Mouse (Mus musculus) spleen, postnatal 4 days (tissue): ENCODE results near the gene Camta1.

ENCODE experiments used
- DNase-seq, 2 experiments: peaks; one replicate each; pipeline ENCODE4 v3.0.0; 2022; ENCODE audit warnings: low spot score in 2 of 2

Camta1 gene

DNA sequence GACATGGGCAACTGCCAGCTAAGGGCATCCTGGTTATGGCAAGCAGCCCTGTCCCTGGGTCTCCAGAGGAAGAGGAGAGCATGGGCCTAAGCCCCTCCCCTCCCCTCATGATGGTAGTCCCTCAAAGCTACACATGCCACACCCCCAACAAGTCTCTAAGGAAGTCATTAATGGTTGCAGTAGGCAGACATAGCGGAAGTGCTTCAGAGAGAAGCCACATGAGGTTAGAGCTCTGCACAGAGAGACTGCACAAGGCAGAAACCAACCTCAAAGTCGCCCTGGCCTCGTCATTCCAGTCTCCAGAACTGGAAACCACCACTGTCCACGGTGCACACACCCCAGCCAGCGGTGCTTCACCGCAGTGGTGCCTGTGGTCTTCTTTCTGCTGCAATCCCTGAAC lies 709.7 kb downstream of the Camta1 start:
- no peak for DNase-seq

- no peak for DNase-seq
Observed at GRCm38 (mm10) chr4:151150842-151151241, 710.8 kb downstream of the Camta1 start.

- DNase-seq = no peak
Observed at GRCm38 (mm10) chr4:151150115-151150514, 711.6 kb downstream of the Camta1 start.

DNA sequence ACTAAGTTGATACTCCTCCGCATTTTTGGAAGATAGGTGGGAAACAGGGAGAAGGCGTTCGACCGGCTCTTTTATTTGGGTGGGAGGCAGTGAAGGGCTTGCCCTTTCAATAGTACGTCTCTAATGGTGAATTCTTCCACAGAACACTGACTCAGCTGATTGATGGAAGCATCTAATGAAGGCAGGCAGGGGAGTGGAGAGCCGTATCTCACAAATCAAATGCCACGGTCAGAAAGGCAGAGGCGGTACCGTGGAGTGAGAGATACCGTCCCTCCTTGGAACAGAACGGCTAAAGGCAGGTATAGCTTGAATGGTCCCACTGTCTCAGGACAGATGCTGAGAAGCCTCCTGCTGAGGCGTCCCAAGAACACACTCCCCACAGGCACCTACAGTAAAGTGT lies 714.1 kb downstream of the Camta1 start:
- DNase-seq = no peak

GRCm38 (mm10) chr4:151144121-151144520 lies 717.6 kb downstream of the Camta1 start:
- DNase-seq = no peak

DNA sequence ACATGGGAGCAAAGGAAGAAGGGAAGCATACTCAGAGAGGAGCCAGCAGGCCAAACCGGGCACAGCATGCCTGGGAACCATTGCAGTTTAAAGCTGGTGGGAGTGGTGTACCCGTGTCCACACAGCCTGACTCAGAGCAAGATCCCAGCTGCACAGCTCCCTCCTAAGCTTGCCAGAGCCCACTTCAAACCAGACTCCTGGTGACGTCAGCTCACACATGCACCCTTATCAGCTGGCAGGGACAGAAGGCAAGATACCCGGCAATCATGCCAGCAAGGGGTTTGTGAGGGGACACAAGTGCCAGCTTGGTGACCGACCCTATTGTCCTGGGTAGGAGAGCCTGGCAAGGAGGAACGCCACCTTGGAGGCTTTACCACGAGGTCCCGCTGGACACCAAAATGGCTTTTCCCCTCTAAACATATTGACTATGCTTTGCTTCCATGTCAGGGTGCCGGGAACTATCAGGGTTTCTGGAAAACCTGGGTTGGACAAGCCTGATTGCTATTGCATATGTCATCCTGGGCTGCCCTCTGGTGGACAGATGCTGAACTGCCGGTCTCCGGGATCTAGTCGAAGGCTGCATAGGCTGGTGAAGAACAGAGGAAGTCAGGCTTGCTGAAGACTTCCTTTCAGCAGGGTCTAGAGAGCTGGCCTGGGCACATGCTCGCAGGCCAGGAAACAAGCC lies 720.3 kb downstream of the Camta1 start:
- peak; percentile 81 to 93 for DNase-seq

DNA sequence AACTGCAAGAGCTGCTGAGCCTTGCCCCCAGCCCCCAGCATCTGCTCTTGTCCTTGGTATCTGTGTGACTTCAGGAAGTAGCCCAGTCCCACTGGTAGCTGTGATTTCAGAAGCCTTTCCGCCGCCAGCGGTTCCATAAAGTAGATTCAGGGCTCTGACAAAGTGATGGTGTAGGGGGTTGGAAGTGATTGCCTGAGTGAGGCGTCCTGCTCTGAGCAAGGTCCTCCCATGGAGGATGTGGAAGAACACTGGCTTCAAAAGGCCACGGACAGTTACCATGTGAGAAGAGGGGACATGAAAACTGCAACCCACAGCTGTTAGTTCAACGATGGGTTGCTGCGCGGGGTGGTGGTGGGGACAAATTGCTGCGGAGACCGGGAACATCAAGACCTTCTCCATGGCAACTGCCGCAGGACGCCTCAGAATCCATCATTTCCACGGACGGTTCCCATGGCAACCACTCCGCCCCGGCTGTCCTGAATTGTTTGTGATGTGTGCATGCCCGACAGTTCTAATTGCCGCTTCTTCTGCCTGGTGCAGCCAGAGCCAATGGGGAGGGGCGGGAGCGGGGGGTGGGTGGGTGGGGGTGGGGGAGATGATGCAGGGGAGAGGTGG lies 721.2 kb downstream of the Camta1 start:
- DNase-seq = no peak

- DNase-seq = peak; percentile 40 to 81
Observed at GRCm38 (mm10) chr4:151139053-151139840, 722.4 kb downstream of the Camta1 start.

GRCm38 (mm10) chr4:151138586-151138985 lies 723.1 kb downstream of the Camta1 start:
- no peak for DNase-seq

GRCm38 (mm10) chr4:151138135-151138534 lies 723.5 kb downstream of the Camta1 start:
- DNase-seq = no peak

GRCm38 (mm10) chr4:151137701-151138100 lies 724.0 kb downstream of the Camta1 start:
- no peak for DNase-seq

GRCm38 (mm10) chr4:151135491-151135890 lies 726.2 kb downstream of the Camta1 start:
- DNase-seq = no peak

- DNase-seq = no peak
Observed at GRCm38 (mm10) chr4:151133760-151134159, 727.9 kb downstream of the Camta1 start.

DNA sequence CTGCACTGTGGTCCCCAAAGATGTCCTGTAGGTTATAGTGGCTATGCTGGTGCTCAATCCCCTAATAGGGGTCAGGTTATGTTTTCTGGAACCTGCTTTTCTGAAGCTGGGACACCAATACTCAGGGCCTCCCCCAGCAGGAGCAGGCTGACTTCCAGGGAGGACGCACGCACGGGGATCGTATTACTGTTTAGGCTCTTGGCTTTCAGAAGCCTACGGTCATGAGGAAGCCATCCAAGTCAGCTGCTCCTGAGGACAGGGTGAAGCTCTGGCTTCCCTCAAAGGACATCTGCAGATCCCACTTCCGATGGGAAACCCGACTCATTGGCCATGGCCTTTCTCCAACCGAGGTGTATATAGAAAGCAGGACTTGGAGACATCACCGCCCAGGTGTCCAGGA lies 729.2 kb downstream of the Camta1 start:
- DNase-seq = no peak

DNA sequence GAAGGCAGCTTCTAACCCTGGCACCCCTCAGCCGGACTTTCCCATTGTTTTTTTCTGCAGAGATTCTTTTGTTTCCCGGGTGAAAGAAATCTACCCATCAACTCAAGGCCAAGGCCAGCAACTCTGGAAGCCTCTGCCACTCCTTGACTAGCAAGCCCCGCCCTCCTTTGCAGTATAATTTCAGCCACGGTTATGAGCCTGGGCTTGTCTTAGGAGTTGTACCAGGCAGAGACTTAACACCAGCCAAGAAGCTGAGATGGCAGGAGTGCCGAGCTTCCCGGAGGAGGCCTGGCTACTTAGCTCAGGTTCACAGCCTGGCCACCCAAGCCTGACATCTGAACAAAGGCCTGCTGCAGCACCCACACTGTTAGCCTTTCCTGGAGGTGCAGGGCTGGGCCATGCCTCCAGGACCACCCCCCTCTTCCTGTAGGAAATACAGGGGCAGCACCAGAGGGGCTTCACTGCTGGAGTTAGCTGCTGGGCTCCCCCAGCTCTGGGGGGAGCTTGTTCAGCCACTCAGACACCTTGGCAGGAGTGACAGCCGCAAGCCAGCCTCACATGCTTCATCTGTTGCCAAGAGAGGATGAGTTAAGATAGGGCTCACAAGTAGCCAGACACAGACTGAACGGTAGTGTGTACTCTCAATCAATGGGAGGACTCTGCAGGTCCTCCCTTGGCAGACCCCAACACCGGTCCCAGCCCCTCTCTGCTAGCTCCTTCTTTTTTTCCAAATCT lies 730.8 kb downstream of the Camta1 start:
- DNase-seq = no peak

- DNase-seq = no peak
Observed at GRCm38 (mm10) chr4:151129725-151130557, 731.7 kb downstream of the Camta1 start.

DNA sequence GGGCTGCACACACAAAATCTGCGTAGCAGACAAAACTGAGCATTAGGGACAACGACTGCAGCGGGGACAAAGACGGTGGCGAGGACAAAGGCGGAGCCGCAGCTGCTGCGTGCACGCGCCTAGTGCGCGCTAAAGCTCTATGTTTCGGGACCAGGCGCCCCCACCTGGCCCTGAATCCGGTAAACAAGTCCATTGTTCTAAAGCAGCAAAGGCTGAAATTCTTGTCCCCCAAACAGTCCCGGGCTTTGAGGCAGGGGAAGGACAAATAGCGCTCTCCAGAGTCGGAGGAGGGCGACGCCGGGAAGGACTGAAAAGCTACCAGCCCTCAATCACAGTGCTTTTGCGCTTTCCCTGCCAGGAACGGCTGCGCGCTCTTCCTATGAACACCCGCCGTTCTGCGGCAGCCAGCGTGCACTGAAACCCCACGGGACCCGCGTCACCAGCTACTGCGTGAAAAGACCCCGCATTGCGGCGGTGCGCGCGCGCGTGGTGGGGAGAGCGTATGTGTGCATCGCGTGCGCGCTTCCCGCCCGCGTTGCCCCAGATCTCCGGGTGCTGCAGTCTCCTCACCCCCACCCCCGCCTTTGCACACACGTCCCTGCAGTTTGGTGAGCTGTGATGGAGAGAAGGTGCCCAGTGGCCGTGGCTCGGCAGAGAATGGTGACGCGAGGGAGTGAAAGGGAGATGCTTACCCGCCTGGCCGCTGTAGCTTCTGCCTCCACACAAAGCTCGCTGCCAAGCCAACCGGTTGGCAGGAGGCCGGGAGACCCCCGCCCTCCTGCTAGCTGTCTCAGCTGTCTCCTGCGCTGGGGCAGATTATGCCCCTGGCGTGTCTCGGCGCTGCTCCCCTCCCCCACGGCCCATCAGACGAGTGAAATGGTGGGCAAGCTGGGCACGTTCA lies 732.8 kb downstream of the Camta1 start:
- no peak for DNase-seq

GRCm38 (mm10) chr4:151127636-151128548 lies 733.8 kb downstream of the Camta1 start:
- DNase-seq = no peak

DNA sequence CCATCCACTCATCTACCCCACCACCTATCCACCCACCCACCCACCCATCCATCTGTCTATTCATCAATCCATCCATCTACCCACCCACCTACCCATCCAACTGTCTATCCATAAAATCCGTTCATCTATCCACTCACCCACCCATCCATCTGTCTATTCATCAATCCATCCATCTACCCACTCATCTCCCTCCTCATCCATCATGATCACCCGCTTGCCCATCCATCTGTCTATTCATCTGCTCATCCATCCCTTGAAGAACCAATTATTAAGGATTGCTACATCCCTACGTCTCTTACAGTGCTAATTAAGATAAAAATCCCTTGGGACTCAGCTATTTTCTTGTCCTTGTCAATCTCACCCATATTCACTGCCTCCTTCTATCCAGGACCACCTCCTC lies 742.8 kb downstream of the Camta1 start:
- no peak for DNase-seq
